Mouse (Mus musculus): ENCODE measurements around the gene Plekhg1.

DNA sequence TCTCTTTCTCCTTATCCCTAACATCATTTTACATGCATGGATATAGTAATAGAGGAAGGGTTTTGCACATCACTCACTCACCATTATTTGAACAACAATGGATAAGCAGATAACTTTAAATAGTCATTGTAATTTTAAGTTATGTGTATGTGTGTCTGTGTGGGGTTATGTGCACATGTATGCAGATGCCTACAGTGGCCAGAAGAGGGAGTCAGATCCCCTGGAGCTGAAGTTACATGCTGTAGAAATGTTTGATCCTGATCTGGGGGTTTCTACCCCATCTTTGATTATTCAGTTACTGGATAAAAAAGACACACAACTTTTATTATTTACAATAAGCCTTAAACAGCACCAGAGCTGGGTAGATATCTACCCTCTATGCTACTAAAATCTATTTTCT lies 127.1 kb downstream of the Plekhg1 start:
- TF ChIP-seq GATA1 (IDR thresholded peaks at IDR 0.05; ENCODE audit: borderline replicate concordance, low read length) (no peak), FLI1 (IDR thresholded peaks at IDR 0.05; ENCODE audit: low read length) (no peak)

Measured in megakaryocyte, embryonic 14.5 days (primary cell).